17 mouse cellular contexts compared by ENCODE assay signal in the genomic region with DNA sequence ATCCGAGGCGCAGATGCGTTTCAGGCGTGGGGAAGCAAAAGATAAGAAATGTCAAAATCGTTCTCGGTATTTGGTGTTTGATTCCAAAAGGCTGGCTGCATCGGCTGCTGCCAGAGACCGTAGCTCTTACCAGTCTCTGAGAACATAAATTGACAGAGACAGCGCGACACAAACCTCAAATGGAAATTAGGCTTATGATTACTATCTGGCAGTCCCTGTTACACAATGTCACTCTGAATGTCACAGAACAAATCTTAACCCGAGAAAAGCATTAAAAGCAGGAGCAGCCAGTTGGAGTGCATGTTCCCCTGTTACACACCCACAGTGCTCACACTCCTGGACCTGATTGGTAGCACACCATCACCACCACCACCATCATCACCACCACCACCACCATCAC.
"Had no signal": no experiment of that assay in that cellular context is flagged by ENCODE, and none has a peak within 500 bp of the region (broad histone marks: within the 10 kb centered on the region; RNA-seq: fewer than 3 reads in every experiment).

No protein-coding gene starts in this region.

- H3K27ac ChIP-seq: left cerebral cortex, adult 2 months; liver, embryonic 13.5 days; midbrain, embryonic 13.5 days; neural tube, embryonic 12.5 days; neural tube, embryonic 15.5 days; stomach, embryonic 15.5 days had no signal

- H3K9me3 ChIP-seq: liver, embryonic 13.5 days; midbrain, embryonic 13.5 days; neural tube, embryonic 12.5 days; neural tube, embryonic 15.5 days; stomach, embryonic 15.5 days had no signal

- H3K27me3 ChIP-seq: liver, embryonic 13.5 days; midbrain, embryonic 13.5 days; neural tube, embryonic 12.5 days; neural tube, embryonic 15.5 days; stomach, embryonic 15.5 days had no signal

- H3K4me1 ChIP-seq: liver, embryonic 13.5 days; midbrain, embryonic 13.5 days; neural tube, embryonic 12.5 days; neural tube, embryonic 15.5 days; stomach, embryonic 15.5 days had no signal

- DNase-seq: kidney, adult 18-20 months; kidney, adult 9 months; kidney, postnatal 14 days; kidney, postnatal 4 days; liver, embryonic 13.5 days; lung, adult 2 months; lung, postnatal 14 days; lung, postnatal 4 days; retina, postnatal 1 day; right cerebral cortex, postnatal 25 days; spleen, adult 18-20 months had no signal

- ATAC-seq: intestine, embryonic 16.5 days; midbrain, embryonic 13.5 days had no signal

- H3K36me3 ChIP-seq: liver, embryonic 13.5 days; midbrain, embryonic 13.5 days; neural tube, embryonic 12.5 days; neural tube, embryonic 15.5 days; stomach, embryonic 15.5 days had no signal

- H3K9ac ChIP-seq: liver, embryonic 13.5 days; midbrain, embryonic 13.5 days; neural tube, embryonic 12.5 days; neural tube, embryonic 15.5 days; stomach, embryonic 15.5 days had no signal

- H3K4me3 ChIP-seq: left cerebral cortex, adult 2 months; liver, embryonic 13.5 days; midbrain, embryonic 13.5 days; neural tube, embryonic 12.5 days; neural tube, embryonic 15.5 days; stomach, embryonic 15.5 days had no signal

- H3K4me2 ChIP-seq: liver, embryonic 13.5 days; midbrain, embryonic 13.5 days; neural tube, embryonic 12.5 days; neural tube, embryonic 15.5 days; stomach, embryonic 15.5 days had no signal
